Mouse (Mus musculus): ENCODE data around the gene Sh2d1b2. TPM values are rescaled to one million over a fixed set of nuclear protein-coding genes. Genes with fewer than 3 reads are reported as not detected.

The Sh2d1b2 gene
- polyA plus RNA-seq, 1 experiment from 2014 or later = not detected

DNA sequence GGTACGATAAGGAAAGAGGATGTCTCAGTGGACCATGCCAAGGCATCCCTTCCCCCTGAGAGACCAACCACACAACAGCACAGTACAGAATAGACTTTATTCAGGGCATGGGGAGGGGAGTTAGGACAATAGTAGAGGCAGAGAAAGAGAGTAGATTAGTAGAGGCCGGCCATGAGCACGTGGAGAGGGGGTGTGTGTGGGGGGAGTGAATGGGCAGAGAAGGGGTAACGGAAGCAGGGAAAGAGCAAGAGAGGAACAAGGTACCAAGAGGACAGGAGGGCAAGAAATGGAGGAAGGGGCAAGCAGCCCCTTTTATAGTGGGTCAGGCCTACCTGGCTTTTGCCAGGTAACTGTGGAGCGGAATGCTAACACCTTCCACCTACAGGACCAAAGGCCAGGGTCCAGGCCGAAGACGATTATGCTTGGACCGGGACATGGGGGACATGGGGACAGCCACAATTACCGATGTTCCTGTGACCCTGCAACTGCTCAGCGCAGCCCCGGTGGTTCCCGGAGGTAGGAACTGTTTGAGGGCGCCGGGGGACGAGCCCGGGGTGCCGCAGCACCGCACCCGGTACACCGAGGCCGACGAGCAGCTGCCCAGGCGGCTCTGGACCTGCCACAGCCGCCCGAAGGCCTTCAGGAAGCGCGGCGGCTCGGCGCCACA, 22.5 kb downstream of the Sh2d1b2 start:
- H3K9ac ChIP-seq (ENCODE audit: low read depth, low read length) = peak overlapping the region; percentile 82
- no peaks in the 10 kb centered on the region for H3K27me3 ChIP-seq (replicated peaks; ENCODE audit: control insufficient read depth, insufficient read depth, low read length)
- H3K9me3 ChIP-seq (ENCODE audit: control insufficient read depth, low read length) = no peaks in the 10 kb centered on the region
- peak overlapping the region; percentile 71 for H3K4me2 ChIP-seq (ENCODE audit: low read depth, low read length)
- 31% methylated on average over 30 of the region's 30 CpGs for WGBS
- H3K27ac ChIP-seq (ENCODE audit: low read length) = no peak overlapping the region
- no peaks in the 10 kb centered on the region for H3K36me3 ChIP-seq (ENCODE audit: control insufficient read depth, insufficient read depth, low read length)
- no peaks in the 10 kb centered on the region for H3K4me1 ChIP-seq (ENCODE audit: control insufficient read depth, insufficient read depth, low read length)
- H3K4me3 ChIP-seq (ENCODE audit: low read length) = peak overlapping the region; percentile 70
- ATAC-seq = peak; percentile 87

- Histone ChIP-seq H3K4me1 (ENCODE audit: control insufficient read depth, insufficient read depth, low read length) (no peaks in the 10 kb centered on the region), H3K9ac (ENCODE audit: low read depth, low read length) (peak overlapping the region; percentile 82), H3K9me3 (ENCODE audit: control insufficient read depth, low read length) (no peaks in the 10 kb centered on the region), H3K4me2 (ENCODE audit: low read depth, low read length) (peak overlapping the region; percentile 71), H3K27ac (ENCODE audit: low read length) (no peak overlapping the region), H3K36me3 (ENCODE audit: control insufficient read depth, insufficient read depth, low read length) (no peaks in the 10 kb centered on the region), H3K27me3 (replicated peaks; ENCODE audit: control insufficient read depth, insufficient read depth, low read length) (no peaks in the 10 kb centered on the region), H3K4me3 (ENCODE audit: low read length) (peak overlapping the region; percentile 70)
- WGBS = 14% methylated on average over 32 of the region's 32 CpGs
- ATAC-seq = peak; percentile 98
These were observed 23.0 kb downstream of the Sh2d1b2 start for GRCm38 (mm10) chr1:170255560-170255910.

DNA sequence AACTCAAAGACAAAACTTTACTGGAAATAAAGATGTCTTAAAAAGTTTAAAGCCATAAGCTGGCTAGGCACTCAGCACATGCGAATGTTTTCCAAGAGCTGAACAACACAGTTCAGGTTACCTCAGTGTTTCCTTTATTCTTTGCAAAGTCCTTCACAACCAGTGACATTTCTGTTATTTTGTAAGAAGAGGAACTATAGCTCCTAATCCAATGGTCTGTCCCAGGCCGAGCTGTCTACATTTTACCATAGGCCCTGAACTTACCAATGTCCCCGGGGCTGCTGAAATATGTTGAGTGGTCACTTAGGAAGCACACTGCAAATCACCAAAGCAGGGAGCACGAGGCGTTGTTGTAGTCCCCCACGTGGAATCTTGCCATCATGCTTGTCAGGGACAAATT, 37.7 kb downstream of the Sh2d1b2 start:
- ATAC-seq = no peak
- WGBS = 85% methylated on average over 6 of the region's 6 CpGs
- Histone ChIP-seq H3K4me1 (ENCODE audit: control insufficient read depth, insufficient read depth, low read length) (no peaks in the 10 kb centered on the region), H3K36me3 (ENCODE audit: control insufficient read depth, insufficient read depth, low read length) (no peaks in the 10 kb centered on the region), H3K9ac (ENCODE audit: low read depth, low read length) (no peak overlapping the region), H3K9me3 (ENCODE audit: control insufficient read depth, low read length) (peaks cover 9% of the 10 kb centered on the region), H3K4me2 (ENCODE audit: low read depth, low read length) (no peak overlapping the region), H3K4me3 (ENCODE audit: low read length) (no peak overlapping the region), H3K27ac (ENCODE audit: low read length) (no peak overlapping the region), H3K27me3 (replicated peaks; ENCODE audit: control insufficient read depth, insufficient read depth, low read length) (no peaks in the 10 kb centered on the region)

- Histone ChIP-seq H3K9me3 (ENCODE audit: control insufficient read depth, low read length) (peaks cover 11% of the 10 kb centered on the region), H3K27ac (ENCODE audit: low read length) (no peak overlapping the region), H3K27me3 (replicated peaks; ENCODE audit: control insufficient read depth, insufficient read depth, low read length) (no peaks in the 10 kb centered on the region), H3K36me3 (ENCODE audit: control insufficient read depth, insufficient read depth, low read length) (no peaks in the 10 kb centered on the region), H3K4me3 (ENCODE audit: low read length) (no peak overlapping the region), H3K4me2 (ENCODE audit: low read depth, low read length) (no peak overlapping the region), H3K9ac (ENCODE audit: low read depth, low read length) (no peak overlapping the region), H3K4me1 (ENCODE audit: control insufficient read depth, insufficient read depth, low read length) (no peaks in the 10 kb centered on the region)
- WGBS = 90% methylated on average over 4 of the region's 4 CpGs
- no peak for ATAC-seq
These were observed 38.1 kb downstream of the Sh2d1b2 start for GRCm38 (mm10) chr1:170270696-170271095.

GRCm38 (mm10) chr1:170273252-170273651, 40.7 kb downstream of the Sh2d1b2 start:
- H3K36me3 ChIP-seq (ENCODE audit: control insufficient read depth, insufficient read depth, low read length) = no peaks in the 10 kb centered on the region
- no peak overlapping the region for H3K4me2 ChIP-seq (ENCODE audit: low read depth, low read length)
- no peaks in the 10 kb centered on the region for H3K27me3 ChIP-seq (replicated peaks; ENCODE audit: control insufficient read depth, insufficient read depth, low read length)
- 0 out of 2 replicates have a peak, but pooled peaks cover 4% of the 10 kb centered on the region for H3K9me3 ChIP-seq (ENCODE audit: control insufficient read depth, low read length)
- ATAC-seq = no peak
- H3K9ac ChIP-seq (ENCODE audit: low read depth, low read length) = no peak overlapping the region
- no peak overlapping the region for H3K4me3 ChIP-seq (ENCODE audit: low read length)
- H3K27ac ChIP-seq (ENCODE audit: low read length) = no peak overlapping the region
- H3K4me1 ChIP-seq (ENCODE audit: control insufficient read depth, insufficient read depth, low read length) = no peaks in the 10 kb centered on the region

GRCm38 (mm10) chr1:170277016-170277415, 44.5 kb downstream of the Sh2d1b2 start, which contains the start of gene Sh2d1b1:
TSS of gene Sh2d1b1 (plus strand) at chr1:170277320.
- 67% methylated on average over 2 of the region's 3 CpGs for WGBS
- no peak within 1 kb of the TSS for H3K9ac ChIP-seq (ENCODE audit: low read depth, low read length)

GRCm38 (mm10) chr1:170282415-170283129, 50.0 kb downstream of the Sh2d1b2 start:
- Histone ChIP-seq H3K4me3 (ENCODE audit: low read length) (no peak overlapping the region), H3K36me3 (ENCODE audit: control insufficient read depth, insufficient read depth, low read length) (no peaks in the 10 kb centered on the region)

More at GRCm38 (mm10) chr1:170277016-170277415, 44.5 kb downstream of the Sh2d1b2 start, which contains the start of gene Sh2d1b1:
- ATAC-seq = no peak
- no peaks in the 10 kb centered on the region for H3K27me3 ChIP-seq (replicated peaks; ENCODE audit: control insufficient read depth, insufficient read depth, low read length)
- H3K4me3 ChIP-seq (ENCODE audit: low read length) = no peak within 1 kb of the TSS
- no peak within 1 kb of the TSS for H3K4me2 ChIP-seq (ENCODE audit: low read depth, low read length)
- 0 out of 2 replicates have a peak, but pooled peaks cover 4% of the 10 kb centered on the region for H3K9me3 ChIP-seq (ENCODE audit: control insufficient read depth, low read length)
- no peaks in the 10 kb centered on the region for H3K4me1 ChIP-seq (ENCODE audit: control insufficient read depth, insufficient read depth, low read length)
- H3K36me3 ChIP-seq (ENCODE audit: control insufficient read depth, insufficient read depth, low read length) = no peaks in the 10 kb centered on the region
- no peak within 1 kb of the TSS for H3K27ac ChIP-seq (ENCODE audit: low read length)

DNA sequence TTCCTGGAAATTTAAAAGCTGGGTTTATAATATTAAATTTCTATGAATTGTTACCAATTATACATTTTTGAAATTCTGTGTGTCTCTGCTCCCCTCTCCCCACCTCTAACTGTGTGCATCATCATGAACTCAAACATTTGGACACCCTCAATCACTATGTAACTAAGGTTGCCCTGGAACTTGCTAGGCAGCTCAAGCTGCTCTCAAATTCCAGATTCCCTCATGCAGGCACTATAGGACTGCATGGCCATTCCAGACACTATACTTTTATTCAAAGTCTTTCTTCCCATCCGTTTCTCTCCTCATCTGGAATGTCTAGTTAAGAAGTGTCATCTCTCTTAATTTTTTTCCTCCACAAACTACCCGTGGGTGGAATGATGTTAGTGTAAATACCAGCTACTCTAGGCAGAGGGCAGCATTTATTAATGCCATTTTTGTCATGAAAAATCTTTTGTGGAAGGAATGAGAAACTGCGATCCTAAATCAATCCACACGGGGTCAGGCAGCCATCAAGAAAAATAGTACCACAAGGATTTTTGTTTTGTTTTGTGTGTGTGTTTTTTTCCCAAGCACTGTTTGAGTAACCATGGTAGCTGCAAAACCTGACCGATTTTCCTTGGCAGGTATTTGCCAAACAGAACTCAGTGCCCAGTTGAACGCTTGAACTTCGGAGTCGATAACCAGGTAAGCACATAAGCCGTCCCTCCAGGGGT, 59.8 kb downstream of the Sh2d1b2 start:
- WGBS = 37% methylated on average over 9 of the region's 9 CpGs
- Histone ChIP-seq H3K9me3 (ENCODE audit: control insufficient read depth, low read length) (no peaks in the 10 kb centered on the region), H3K36me3 (ENCODE audit: control insufficient read depth, insufficient read depth, low read length) (no peaks in the 10 kb centered on the region), H3K4me1 (ENCODE audit: control insufficient read depth, insufficient read depth, low read length) (no peaks in the 10 kb centered on the region), H3K27ac (ENCODE audit: low read length) (no peak overlapping the region), H3K4me3 (ENCODE audit: low read length) (no peak overlapping the region), H3K4me2 (ENCODE audit: low read depth, low read length) (no peak overlapping the region), H3K27me3 (replicated peaks; ENCODE audit: control insufficient read depth, insufficient read depth, low read length) (no peaks in the 10 kb centered on the region), H3K9ac (ENCODE audit: low read depth, low read length) (0 out of 2 replicates have a peak overlapping the region, but pooled peaks have one; percentile 16)
- ATAC-seq = no peak

More at GRCm38 (mm10) chr1:170282415-170283129, 50.0 kb downstream of the Sh2d1b2 start:
- ATAC-seq = no peak
- Histone ChIP-seq H3K27me3 (replicated peaks; ENCODE audit: control insufficient read depth, insufficient read depth, low read length) (no peaks in the 10 kb centered on the region), H3K4me2 (ENCODE audit: low read depth, low read length) (no peak overlapping the region), H3K27ac (ENCODE audit: low read length) (no peak overlapping the region), H3K4me1 (ENCODE audit: control insufficient read depth, insufficient read depth, low read length) (no peaks in the 10 kb centered on the region), H3K9ac (ENCODE audit: low read depth, low read length) (no peak overlapping the region), H3K9me3 (ENCODE audit: control insufficient read depth, low read length) (no peaks in the 10 kb centered on the region)
- 71% methylated on average over 4 of the region's 4 CpGs for WGBS

GRCm38 (mm10) chr1:170293257-170293656, 60.7 kb downstream of the Sh2d1b2 start:
- no peak overlapping the region for H3K9ac ChIP-seq (ENCODE audit: low read depth, low read length)
- no peaks in the 10 kb centered on the region for H3K36me3 ChIP-seq (ENCODE audit: control insufficient read depth, insufficient read depth, low read length)
- ATAC-seq = no peak
- H3K4me3 ChIP-seq (ENCODE audit: low read length) = no peak overlapping the region
- no peak overlapping the region for H3K27ac ChIP-seq (ENCODE audit: low read length)
- H3K4me2 ChIP-seq (ENCODE audit: low read depth, low read length) = no peak overlapping the region
- no peaks in the 10 kb centered on the region for H3K4me1 ChIP-seq (ENCODE audit: control insufficient read depth, insufficient read depth, low read length)
- H3K9me3 ChIP-seq (ENCODE audit: control insufficient read depth, low read length) = no peaks in the 10 kb centered on the region
- no peaks in the 10 kb centered on the region for H3K27me3 ChIP-seq (replicated peaks; ENCODE audit: control insufficient read depth, insufficient read depth, low read length)
- WGBS = 80% methylated on average over 5 of the region's 5 CpGs

Data from intestine, embryonic 16.5 days (tissue).